In the genomic region with DNA sequence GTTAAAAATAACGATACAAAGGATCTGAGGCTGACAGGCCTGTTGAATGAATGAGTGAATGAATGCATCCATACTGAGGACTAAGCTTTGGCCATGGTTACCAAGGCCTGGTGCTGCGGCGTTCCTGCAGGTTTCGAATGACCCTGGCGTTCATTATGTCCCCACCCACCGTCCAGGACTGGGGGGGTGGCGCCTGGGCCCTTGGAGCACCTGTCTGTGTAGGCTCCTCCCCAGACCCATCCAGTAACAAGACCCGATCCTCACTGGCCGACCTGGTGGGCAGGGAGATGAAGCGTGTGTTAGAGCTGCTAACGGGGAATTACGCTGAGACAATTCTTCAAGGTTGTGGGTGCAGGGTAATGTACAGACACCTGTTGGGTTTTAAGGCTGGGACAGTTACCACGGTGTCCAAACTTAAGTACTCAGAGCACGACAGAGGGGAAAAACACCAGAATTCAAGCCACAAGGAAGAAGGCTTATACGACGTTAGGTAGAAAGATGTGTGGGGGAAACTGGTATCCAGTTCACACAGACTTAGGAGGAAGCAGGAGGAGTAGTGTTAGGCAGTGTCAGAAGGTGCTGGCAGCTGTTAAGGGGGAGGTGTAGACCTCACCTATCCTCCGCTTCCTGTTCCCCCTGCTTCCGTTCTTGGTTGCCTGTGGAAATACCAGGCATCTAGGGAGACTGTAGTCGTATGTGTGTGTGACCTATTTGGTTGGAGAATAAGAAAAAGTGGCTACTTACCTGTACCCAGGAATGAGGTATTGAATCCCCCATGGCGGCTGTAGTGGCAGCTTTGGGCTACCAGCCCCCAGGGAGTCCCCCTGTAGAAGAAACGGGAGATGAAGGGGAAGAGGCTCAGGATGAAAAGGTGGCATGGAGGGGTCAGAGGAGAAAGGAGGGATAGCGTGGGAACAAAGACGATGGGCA, we compare ENCODE assay signal across 8 mouse cellular contexts. TPM values are rescaled to one million over a fixed set of nuclear protein-coding genes. Genes with fewer than 3 reads are reported as not detected.
DNase-seq lines count a peak whose midpoint lies in the region; ATAC-seq and TF ChIP-seq lines count a peak whose summit lies in the region.

No protein-coding gene starts in this region.

- DNase-seq in left cerebral cortex, adult 2 months (ENCODE audit: extremely low spot score in 1 of 2, low spot score in 2 of 2) = no peak
- no peak for DNase-seq in left cerebral cortex, postnatal 25 days (ENCODE audit: low spot score in 2 of 2)
- DNase-seq in liver = peak; percentile 45
- DNase-seq in stomach, postnatal 0 days (ENCODE audit: low spot score) = no peak
- DNase-seq in urinary bladder, postnatal 4 days (ENCODE audit: low spot score in 2 of 2) = no peak
- DNase-seq in ovary, adult 18-20 months (ENCODE audit: low spot score) = no peak

- no peak for ATAC-seq in heart, embryonic 16.5 days (replicated peaks; ENCODE audit: extremely low read depth, insufficient read depth, low FRiP score)
- ATAC-seq in stomach, postnatal 0 days (ENCODE audit: low FRiP score, low TSS enrichment) = peak; percentile 51

- peak overlapping the region; percentile 94 for H3K27ac ChIP-seq in left cerebral cortex, adult 2 months
- H3K27ac ChIP-seq in brown adipose tissue, adult 24 weeks (replicated peaks; ENCODE audit: low read depth, low read length) = no peak overlapping the region
- peak overlapping the region; percentile 54 for H3K27ac ChIP-seq in heart, embryonic 16.5 days (ENCODE audit: low read length)
- H3K27ac ChIP-seq in stomach, postnatal 0 days (replicated peaks) = no peak overlapping the region

- 41% methylated on average over 23 of the region's 23 CpGs for WGBS in heart, embryonic 16.5 days
- 36% methylated on average over 23 of the region's 23 CpGs for WGBS in stomach, postnatal 0 days

- peaks cover 12% of the 10 kb centered on the region for H3K36me3 ChIP-seq in heart, embryonic 16.5 days (ENCODE audit: control insufficient read depth, insufficient read depth)
- peaks cover 4% of the 10 kb centered on the region; the same call in 1 of the 2 replicates for H3K36me3 ChIP-seq in stomach, postnatal 0 days (ENCODE audit: control insufficient read depth, insufficient read depth, low read length)

- H3K4me3 ChIP-seq in left cerebral cortex, adult 2 months = peak overlapping the region; percentile 89
- peak overlapping the region; percentile 34 for H3K4me3 ChIP-seq in brown adipose tissue, adult 24 weeks (ENCODE audit: insufficient read depth, low read depth, low read length)
- peak overlapping the region; percentile 91 for H3K4me3 ChIP-seq in heart, embryonic 16.5 days (ENCODE audit: low read length)
- H3K4me3 ChIP-seq in stomach, postnatal 0 days (ENCODE audit: low read depth, low read length) = no peak overlapping the region

- no peak for TF ChIP-seq EP300 in stomach, postnatal 0 days (optimal IDR thresholded peaks at IDR 0.05)

- intact Hi-C loops in left cerebral cortex, adult 2 months (cut with DNase I) = no loop called here
- intact Hi-C loops in left cerebral cortex, postnatal 25 days (cut with DNase I) = no loop called here

- TF ChIP-seq CTCF in left cerebral cortex, adult 2 months (IDR thresholded peaks at IDR 0.05) = no peak
- no peak for TF ChIP-seq CTCF in stomach, postnatal 0 days (IDR thresholded peaks at IDR 0.05; ENCODE audit: low read depth)

- H3K27me3 ChIP-seq in heart, embryonic 16.5 days (ENCODE audit: control insufficient read depth, insufficient read depth, low read length) = no peaks in the 10 kb centered on the region
- no peaks in the 10 kb centered on the region for H3K27me3 ChIP-seq in stomach, postnatal 0 days (ENCODE audit: control insufficient read depth, insufficient read depth, low read length)

- peak overlapping the region; percentile 90 for H3K9ac ChIP-seq in heart, embryonic 16.5 days (ENCODE audit: low read length)
- H3K9ac ChIP-seq in stomach, postnatal 0 days (ENCODE audit: low read length) = peak overlapping the region; percentile 51; the same call in 1 of the 2 replicates

- no peaks in the 10 kb centered on the region for H3K9me3 ChIP-seq in heart, embryonic 16.5 days (replicated peaks; ENCODE audit: control insufficient read depth, low read length)
- no peaks in the 10 kb centered on the region for H3K9me3 ChIP-seq in stomach, postnatal 0 days (ENCODE audit: control insufficient read depth, low read length)

- no peaks in the 10 kb centered on the region for H3K4me1 ChIP-seq in brown adipose tissue, adult 24 weeks (ENCODE audit: control insufficient read depth, insufficient read depth, insufficient read length, low read length)
- peaks cover 16% of the 10 kb centered on the region for H3K4me1 ChIP-seq in heart, embryonic 16.5 days (ENCODE audit: control insufficient read depth, insufficient read depth, low read length)
- H3K4me1 ChIP-seq in stomach, postnatal 0 days (replicated peaks; ENCODE audit: control insufficient read depth, insufficient read depth) = no peaks in the 10 kb centered on the region; the same call in 1 of the 2 replicates

- H3K4me2 ChIP-seq in heart, embryonic 16.5 days (ENCODE audit: low read depth, low read length) = peak overlapping the region; percentile 57
- H3K4me2 ChIP-seq in stomach, postnatal 0 days (replicated peaks; ENCODE audit: low read depth) = peak overlapping the region; percentile 99

RNA-seq across cellular contexts. Expression of a gene that starts 0.7 kb away (rescaled TPM):
- total RNA-seq in left cerebral cortex, adult 2 months (2021) = 10 to 100 TPM; 58.9 to 59.3 TPM
- total RNA-seq in left cerebral cortex, postnatal 25 days (2021) = 10 to 100 TPM; 55.4 to 59.6 TPM
- 125 and 142 TPM in 2 replicates for polyA plus RNA-seq in brown adipose tissue, adult 24 weeks (2012; ENCODE audit: insufficient read depth, insufficient read length, missing spikeins)
- polyA plus RNA-seq in heart, embryonic 16.5 days (2015; fragmentation: Nextera tagmentation; extraction: Ambion mirVana) = 33.7 and 34.6 TPM in 2 replicates
- polyA plus RNA-seq in stomach, postnatal 0 days (2015; fragmentation: Nextera tagmentation; extraction: Ambion mirVana) = 20.5 and 21.7 TPM in 2 replicates

RNA-seq across cellular contexts. Expression of a gene that starts 12.0 kb away (rescaled TPM):
- 10 to 100 TPM; 51.8 to 63.6 TPM for total RNA-seq in left cerebral cortex, adult 2 months (2021)
- 10 to 100 TPM; 53.0 to 56.1 TPM for total RNA-seq in left cerebral cortex, postnatal 25 days (2021)
- 19.1 and 42.2 TPM in 2 replicates for polyA plus RNA-seq in brown adipose tissue, adult 24 weeks (2012; ENCODE audit: insufficient read depth, insufficient read length, missing spikeins)
- 41.1 and 45.5 TPM in 2 replicates for polyA plus RNA-seq in heart, embryonic 16.5 days (2015; fragmentation: Nextera tagmentation; extraction: Ambion mirVana)
- polyA plus RNA-seq in stomach, postnatal 0 days (2015; fragmentation: Nextera tagmentation; extraction: Ambion mirVana) = 12.7 and 14.5 TPM in 2 replicates

RNA-seq across cellular contexts. Expression of a gene that starts 18.3 kb away (rescaled TPM):
- 10 to 100 TPM; 38.0 to 44.3 TPM for total RNA-seq in left cerebral cortex, adult 2 months (2021)
- total RNA-seq in left cerebral cortex, postnatal 25 days (2021) = 10 to 100 TPM; 35.3 to 40.1 TPM
- polyA plus RNA-seq in brown adipose tissue, adult 24 weeks (2012; ENCODE audit: insufficient read depth, insufficient read length, missing spikeins) = 111 and 132 TPM in 2 replicates
- 70.1 and 77.3 TPM in 2 replicates for polyA plus RNA-seq in heart, embryonic 16.5 days (2015; fragmentation: Nextera tagmentation; extraction: Ambion mirVana)
- polyA plus RNA-seq in stomach, postnatal 0 days (2015; fragmentation: Nextera tagmentation; extraction: Ambion mirVana) = 80.0 and 83.4 TPM in 2 replicates

RNA-seq across cellular contexts. Expression of a gene that starts 18.3 kb away (rescaled TPM):
- total RNA-seq in left cerebral cortex, adult 2 months (2021) = 10 to 100 TPM; 30.0 to 39.7 TPM
- total RNA-seq in left cerebral cortex, postnatal 25 days (2021) = 10 to 100 TPM; 29.5 to 32.4 TPM
- polyA plus RNA-seq in brown adipose tissue, adult 24 weeks (2012; ENCODE audit: insufficient read depth, insufficient read length, missing spikeins) = 17.0 and 26.4 TPM in 2 replicates
- 27.4 and 29.2 TPM in 2 replicates for polyA plus RNA-seq in heart, embryonic 16.5 days (2015; fragmentation: Nextera tagmentation; extraction: Ambion mirVana)
- polyA plus RNA-seq in stomach, postnatal 0 days (2015; fragmentation: Nextera tagmentation; extraction: Ambion mirVana) = 14.2 and 19.3 TPM in 2 replicates

RNA-seq across cellular contexts. Expression of a gene that starts 18.3 kb away (rescaled TPM):
- 10 to 100 TPM; 68.8 to 70.6 TPM for total RNA-seq in left cerebral cortex, adult 2 months (2021)
- total RNA-seq in left cerebral cortex, postnatal 25 days (2021) = 10 to 100 TPM; 70.2 to 76.0 TPM
- 13.4 and 49.3 TPM in 2 replicates for polyA plus RNA-seq in brown adipose tissue, adult 24 weeks (2012; ENCODE audit: insufficient read depth, insufficient read length, missing spikeins)
- 25.3 and 28.7 TPM in 2 replicates for polyA plus RNA-seq in heart, embryonic 16.5 days (2015; fragmentation: Nextera tagmentation; extraction: Ambion mirVana)
- 13.9 and 17.4 TPM in 2 replicates for polyA plus RNA-seq in stomach, postnatal 0 days (2015; fragmentation: Nextera tagmentation; extraction: Ambion mirVana)

Comparison
In these comparisons a context has a peak if more than half of its experiments do, and no peak if none do; other contexts are left out.
1. H3K27ac ChIP-seq: peak in left cerebral cortex, adult 2 months (single experiment) and heart, embryonic 16.5 days (single experiment); none in brown adipose tissue, adult 24 weeks (single experiment) and stomach, postnatal 0 days (single experiment).